Mouse (Mus musculus): ENCODE measurements around the gene Scg2.

Gene Scg2

GRCm38 (mm10) chr1:79401090-79402012 is 38.6 kb downstream of the Scg2 start:
- no peak for TF ChIP-seq GATA4 (IDR thresholded peaks at IDR 0.05; ENCODE audit: insufficient replicate concordance, low read length)

- no peak for TF ChIP-seq GATA4 (IDR thresholded peaks at IDR 0.05; ENCODE audit: insufficient replicate concordance, low read length)
Measured at GRCm38 (mm10) chr1:79400284-79400683, 39.6 kb downstream of the Scg2 start.
